Mouse (Mus musculus): ENCODE results near the gene Gm9049.
"Not testable (repeated sequence)": the region's sequence is repeated elsewhere in the genome, so short reads cannot be mapped to it uniquely, and the experiment has no call there.

Gm9049 gene

GRCm38 (mm10) chr10:118354005-118354404 lies at the start of gene Gm9049:
Gm9049 (minus strand) TSS chr10:118354105.
- DNase-seq (ENCODE audit: extremely low read depth, low read depth, low spot score), result not testable (repeated sequence)

- no peak for DNase-seq (ENCODE audit: extremely low read depth, low read depth, low spot score)
Observed at GRCm38 (mm10) chr10:118399917-118400316, 46.0 kb upstream of the Gm9049 start.

- DNase-seq (ENCODE audit: extremely low read depth, low read depth, low spot score), result no peak
Observed at GRCm38 (mm10) chr10:118370443-118370842, 16.5 kb upstream of the Gm9049 start.

GRCm38 (mm10) chr10:118369518-118369917 lies 15.6 kb upstream of the Gm9049 start:
- no peak for DNase-seq (ENCODE audit: extremely low read depth, low read depth, low spot score)

GRCm38 (mm10) chr10:118348579-118348978 lies 5.3 kb downstream of the Gm9049 start, which contains the start of gene Gm9048:
Gm9048 (minus strand) TSS chr10:118348679.
- not testable (repeated sequence) for DNase-seq (ENCODE audit: extremely low read depth, low read depth, low spot score)

- not testable (repeated sequence) for DNase-seq (ENCODE audit: extremely low read depth, low read depth, low spot score)
Observed at GRCm38 (mm10) chr10:118343155-118343554, 10.8 kb downstream of the Gm9049 start, which contains the start of gene Gm9046. Gm9046 (minus strand) TSS chr10:118343255.

- not testable (repeated sequence) for DNase-seq (ENCODE audit: extremely low read depth, low read depth, low spot score)
Observed at GRCm38 (mm10) chr10:118337731-118338130, 16.2 kb downstream of the Gm9049 start, which contains the start of gene Gm9045. Gm9045 (minus strand) TSS chr10:118337831.

GRCm38 (mm10) chr10:118332308-118332707 lies 21.6 kb downstream of the Gm9049 start, which contains the start of gene Gm9044:
Gm9044 (minus strand) TSS chr10:118332408.
- DNase-seq (ENCODE audit: extremely low read depth, low read depth, low spot score), result not testable (repeated sequence)

GRCm38 (mm10) chr10:118326869-118327268 lies 27.0 kb downstream of the Gm9049 start, which contains the start of gene Gm9040:
Gm9040 (minus strand) TSS chr10:118326969.
- DNase-seq (ENCODE audit: extremely low read depth, low read depth, low spot score), result not testable (repeated sequence)

GRCm38 (mm10) chr10:118319024-118319423 lies 34.9 kb downstream of the Gm9049 start:
- no peak for DNase-seq (ENCODE audit: extremely low read depth, low read depth, low spot score)

- not testable (repeated sequence) for DNase-seq (ENCODE audit: extremely low read depth, low read depth, low spot score)
Observed at GRCm38 (mm10) chr10:118302133-118302532, 51.8 kb downstream of the Gm9049 start.
